Mouse (Mus musculus) left cerebral cortex, postnatal 25 days (tissue): ENCODE measurements around the gene Rhot2. TPM values are rescaled to one million over a fixed set of nuclear protein-coding genes. Genes with fewer than 3 reads are reported as not detected.

Source experiments
- DNase-seq, 2 experiments: peaks; one replicate each; pipeline ENCODE4 v3.0.0; 2022; ENCODE audit warnings: low spot score in 2 of 2, mixed read lengths in 1 of 2
- intact Hi-C: fragments of 180-260 bp; cut with DNase I; formaldehyde crosslinking; loops from one replicate; pipeline ENCODE4 v1.15.1; 2025
- total RNA-seq, 2 experiments: library from RNA; stranded (reverse); gene quantifications; 2 replicates each; pipeline ENCODE4 v1.2.3; 2021

Gene Rhot2
- total RNA-seq, 2 experiments from 2014 or later, result 76.9 to 84.4 TPM

- intact Hi-C loops, result no loop called here
- DNase-seq, result no peak
Observed at GRCm38 (mm10) chr17:25831451-25832281, 13.0 kb downstream of the Rhot2 start.

GRCm38 (mm10) chr17:25830806-25831431 is 13.7 kb downstream of the Rhot2 start:
- intact Hi-C loops, result no loop called here
- DNase-seq, result no peak

GRCm38 (mm10) chr17:25830200-25830753 is 14.4 kb downstream of the Rhot2 start:
- no peak for DNase-seq
- intact Hi-C loops, result no loop called here

- no peak for DNase-seq
- intact Hi-C loops, result no loop called here
Observed at GRCm38 (mm10) chr17:25829558-25830017, 15.1 kb downstream of the Rhot2 start.

- intact Hi-C loops, result no loop called here
Observed at GRCm38 (mm10) chr17:25828712-25829557, 15.7 kb downstream of the Rhot2 start, which contains the start of gene Jmjd8. Gene Jmjd8, plus strand, starts transcription at chr17:25828867.

GRCm38 (mm10) chr17:25828223-25828594 is 16.4 kb downstream of the Rhot2 start:
- intact Hi-C loops, result no loop called here

More at GRCm38 (mm10) chr17:25828712-25829557, 15.7 kb downstream of the Rhot2 start, which contains the start of gene Jmjd8:
- peak; percentile 90 to 92 for DNase-seq

GRCm38 (mm10) chr17:25827546-25828222 is 17.0 kb downstream of the Rhot2 start:
- no peak for DNase-seq
- intact Hi-C loops, result no loop called here

More at GRCm38 (mm10) chr17:25828223-25828594, 16.4 kb downstream of the Rhot2 start:
- DNase-seq, result no peak

- intact Hi-C loops, result no loop called here
- DNase-seq, result no peak
Observed at GRCm38 (mm10) chr17:25827011-25827410, 17.6 kb downstream of the Rhot2 start.

- DNase-seq, result no peak
- intact Hi-C loops, result loop anchor here (2.0 kb wide), 1 partner anchor 41 kb away; the partner anchor contains the start of gene Haghl
Observed at GRCm38 (mm10) chr17:25825984-25826570, 18.6 kb downstream of the Rhot2 start.

GRCm38 (mm10) chr17:25825311-25825710 is 19.3 kb downstream of the Rhot2 start:
- intact Hi-C loops, result loop anchor here (2.0 kb wide), 1 partner anchor 41 kb away; the partner anchor contains the start of gene Haghl
- no peak for DNase-seq

- intact Hi-C loops, result loop anchor here (2.0 kb wide), 1 partner anchor 40 kb away; the partner anchor contains the start of gene Haghl
- DNase-seq, result no peak
Observed at GRCm38 (mm10) chr17:25824362-25825142, 20.1 kb downstream of the Rhot2 start.

- intact Hi-C loops, result loop anchor here (1.0 kb wide), 1 partner anchor 10 kb away; no protein-coding TSS in a partner anchor
Observed at GRCm38 (mm10) chr17:25823452-25823851, 21.2 kb downstream of the Rhot2 start, which contains the start of gene Wdr24. Gene Wdr24, plus strand, starts transcription at chr17:25823627.

GRCm38 (mm10) chr17:25818851-25819780 is 25.5 kb downstream of the Rhot2 start:
- intact Hi-C loops, result no loop called here
- DNase-seq, result no peak

More at GRCm38 (mm10) chr17:25823452-25823851, 21.2 kb downstream of the Rhot2 start, which contains the start of gene Wdr24:
- DNase-seq, result peak; percentile 80 to 89

GRCm38 (mm10) chr17:25817662-25818061 is 27.0 kb downstream of the Rhot2 start:
- intact Hi-C loops, result no loop called here

GRCm38 (mm10) chr17:25813471-25813870 is 31.2 kb downstream of the Rhot2 start:
- intact Hi-C loops, result loop anchor here (1.0 kb wide), 1 partner anchor 10 kb away; the partner anchor contains the start of gene Wdr24
- peak; percentile 86 to 96 for DNase-seq

More at GRCm38 (mm10) chr17:25817662-25818061, 27.0 kb downstream of the Rhot2 start:
- no peak for DNase-seq

- intact Hi-C loops, result no loop called here
- no peak for DNase-seq
Observed at GRCm38 (mm10) chr17:25810890-25811289, 33.8 kb downstream of the Rhot2 start.
